Mouse (Mus musculus): ENCODE measurements around the gene Gnb5. TPM values are rescaled to one million over a fixed set of nuclear protein-coding genes. Genes with fewer than 3 reads are reported as not detected.

The Gnb5 gene
- total and polyA plus RNA-seq, 2 experiments from 2014 or later: 79.4 to 97.2 TPM

DNA sequence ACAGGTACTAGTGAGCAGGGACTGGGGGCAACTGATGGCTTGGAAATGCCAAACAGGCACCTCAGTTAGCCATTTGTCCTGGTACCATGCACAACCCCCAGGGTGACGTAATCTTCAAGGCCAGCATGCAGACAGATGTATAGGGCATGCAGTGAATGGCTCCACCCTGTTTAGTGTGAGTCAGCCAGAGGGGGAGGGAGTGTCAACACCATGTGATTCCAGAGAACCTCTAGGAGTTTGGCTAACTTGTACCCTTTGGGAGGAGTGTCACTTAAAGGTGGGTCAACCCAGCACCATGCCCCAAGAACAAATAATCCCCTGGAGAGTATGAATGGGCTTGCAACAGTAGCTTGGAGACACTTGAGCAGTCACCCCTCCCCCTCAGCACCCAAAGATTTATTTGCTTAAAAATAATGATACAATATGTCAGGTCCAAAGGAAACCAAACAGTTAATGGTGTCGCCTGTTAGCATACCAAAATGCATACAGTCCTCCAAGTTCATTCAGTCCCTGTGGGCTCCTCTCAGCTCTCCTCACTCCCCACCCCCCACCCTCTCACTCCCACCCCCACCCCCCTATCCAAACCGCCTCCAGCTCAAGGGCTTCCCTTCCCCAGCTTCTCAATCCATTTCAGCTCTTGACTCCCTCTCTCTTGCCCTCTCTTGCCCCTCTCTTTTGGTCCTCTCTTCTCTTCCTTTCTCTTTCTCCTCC, 41.9 kb upstream of the Gnb5 start:
- H3K4me3 ChIP-seq (ENCODE audit: low read depth, low read length): no peak overlapping the region
- TF ChIP-seq CTCF (IDR thresholded peaks at IDR 0.05): no peak
- WGBS: 49% methylated on average over 3 of the region's 3 CpGs
- ATAC-seq (ENCODE audit: low FRiP score) (no peak), DNase-seq (ENCODE audit: low spot score) (no peak)
- H3K9ac ChIP-seq (replicated peaks; ENCODE audit: low read length, poor library complexity, severe bottlenecking): no peak overlapping the region
- no peaks in the 10 kb centered on the region for H3K36me3 ChIP-seq (ENCODE audit: insufficient read depth, low read length)
- no peak overlapping the region for H3K27ac ChIP-seq (ENCODE audit: low read depth, low read length)
- no peaks in the 10 kb centered on the region for H3K27me3 ChIP-seq (ENCODE audit: insufficient read depth, low read length)
- H3K4me2 ChIP-seq (ENCODE audit: low read depth, low read length, poor library complexity, severe bottlenecking): no peak overlapping the region
- H3K4me1 ChIP-seq (ENCODE audit: insufficient read depth, low read length): peaks cover 7% of the 10 kb centered on the region; the same call in 1 of the 2 replicates
- no peaks in the 10 kb centered on the region for H3K9me3 ChIP-seq (ENCODE audit: low read length)

DNA sequence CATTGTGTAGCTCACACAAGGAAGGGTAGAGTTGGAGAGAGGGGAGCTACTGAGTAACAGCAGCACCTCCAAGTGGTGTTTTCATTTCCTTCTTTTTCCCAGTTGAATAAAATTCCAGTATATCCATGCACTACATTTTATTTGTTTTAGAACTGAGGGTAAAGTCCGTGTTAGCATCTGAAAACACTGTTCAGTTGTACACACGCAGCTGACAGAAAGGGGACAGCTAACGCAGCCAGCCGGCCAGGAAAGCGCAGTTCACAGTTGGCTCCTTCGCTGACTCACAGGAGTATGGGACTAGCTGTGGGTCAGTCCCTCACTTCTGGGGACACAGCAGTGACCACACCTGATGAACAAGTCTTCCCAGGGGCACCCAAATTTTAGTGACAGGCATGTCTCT, 38.9 kb upstream of the Gnb5 start:
- 74% methylated on average over 6 of the region's 6 CpGs for WGBS
- Histone ChIP-seq H3K36me3 (ENCODE audit: insufficient read depth, low read length) (no peaks in the 10 kb centered on the region), H3K4me3 (ENCODE audit: low read depth, low read length) (no peak overlapping the region), H3K9me3 (ENCODE audit: low read length) (no peaks in the 10 kb centered on the region), H3K4me1 (ENCODE audit: insufficient read depth, low read length) (no peaks in the 10 kb centered on the region), H3K27ac (ENCODE audit: low read depth, low read length) (no peak overlapping the region), H3K9ac (replicated peaks; ENCODE audit: low read length, poor library complexity, severe bottlenecking) (no peak overlapping the region), H3K27me3 (ENCODE audit: insufficient read depth, low read length) (no peaks in the 10 kb centered on the region), H3K4me2 (ENCODE audit: low read depth, low read length, poor library complexity, severe bottlenecking) (no peak overlapping the region)
- no peak for ATAC-seq (ENCODE audit: low FRiP score)
- no peak for DNase-seq (ENCODE audit: low spot score)
- no peak for TF ChIP-seq CTCF (IDR thresholded peaks at IDR 0.05)

DNA sequence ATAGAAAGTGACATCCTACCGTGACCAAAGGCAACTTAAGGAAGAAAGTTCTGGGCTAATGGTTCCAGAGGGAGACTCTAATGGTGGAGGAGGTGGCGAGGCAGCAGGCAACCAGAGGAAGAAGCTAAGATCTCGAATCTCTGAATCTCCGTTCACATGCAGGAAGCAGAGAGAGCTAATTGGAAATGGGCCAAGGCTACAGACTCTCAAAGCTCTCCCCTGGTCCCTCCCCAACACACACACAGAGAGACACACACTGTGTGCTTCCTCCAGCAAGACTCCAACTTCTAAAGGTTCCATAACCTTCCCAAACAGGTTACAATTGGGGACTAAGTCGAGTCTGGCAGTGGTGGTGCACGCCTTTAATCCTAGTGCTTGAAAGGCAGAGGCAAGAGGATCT, 35.7 kb upstream of the Gnb5 start:
- Histone ChIP-seq H3K4me2 (ENCODE audit: low read depth, low read length, poor library complexity, severe bottlenecking) (no peak overlapping the region), H3K27me3 (ENCODE audit: insufficient read depth, low read length) (no peaks in the 10 kb centered on the region), H3K9me3 (ENCODE audit: low read length) (no peaks in the 10 kb centered on the region), H3K9ac (replicated peaks; ENCODE audit: low read length, poor library complexity, severe bottlenecking) (no peak overlapping the region), H3K4me1 (ENCODE audit: insufficient read depth, low read length) (no peaks in the 10 kb centered on the region), H3K27ac (ENCODE audit: low read depth, low read length) (no peak overlapping the region), H3K36me3 (ENCODE audit: insufficient read depth, low read length) (no peaks in the 10 kb centered on the region), H3K4me3 (ENCODE audit: low read depth, low read length) (no peak overlapping the region)
- DNase-seq (ENCODE audit: low spot score) (no peak), ATAC-seq (ENCODE audit: low FRiP score) (no peak)
- TF ChIP-seq CTCF (IDR thresholded peaks at IDR 0.05): no peak
- WGBS: 73% methylated on average over 6 of the region's 6 CpGs

DNA sequence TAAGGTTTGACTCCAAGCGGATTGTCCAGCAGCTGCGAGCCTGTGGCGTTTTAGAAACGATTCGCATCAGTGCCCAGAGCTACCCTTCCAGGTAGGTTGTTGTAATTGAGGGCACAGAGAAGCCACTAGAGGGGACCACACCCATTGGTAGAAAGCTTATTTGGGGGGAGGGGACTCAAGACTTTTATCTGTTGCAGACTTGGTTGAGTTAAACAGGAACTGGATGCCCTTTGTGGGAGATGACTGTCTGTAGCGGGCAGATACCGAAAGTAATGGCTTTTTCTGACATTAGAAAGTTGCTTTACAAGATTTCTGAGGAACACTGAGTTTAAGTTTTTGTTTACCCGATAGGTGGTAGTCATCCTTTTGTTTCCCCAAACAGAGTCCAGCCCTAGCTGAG, 34.5 kb upstream of the Gnb5 start:
- DNase-seq (ENCODE audit: low spot score) (no peak), ATAC-seq (ENCODE audit: low FRiP score) (no peak)
- no peak overlapping the region for H3K4me3 ChIP-seq (ENCODE audit: low read depth, low read length)
- no peaks in the 10 kb centered on the region for H3K9me3 ChIP-seq (ENCODE audit: low read length)
- no peak for TF ChIP-seq CTCF (IDR thresholded peaks at IDR 0.05)
- H3K27me3 ChIP-seq (ENCODE audit: insufficient read depth, low read length): no peaks in the 10 kb centered on the region
- H3K4me1 ChIP-seq (ENCODE audit: insufficient read depth, low read length): no peaks in the 10 kb centered on the region
- no peak overlapping the region for H3K4me2 ChIP-seq (ENCODE audit: low read depth, low read length, poor library complexity, severe bottlenecking)
- 94% methylated on average over 8 of the region's 8 CpGs for WGBS
- no peaks in the 10 kb centered on the region for H3K36me3 ChIP-seq (ENCODE audit: insufficient read depth, low read length)
- H3K27ac ChIP-seq (ENCODE audit: low read depth, low read length): no peak overlapping the region
- H3K9ac ChIP-seq (replicated peaks; ENCODE audit: low read length, poor library complexity, severe bottlenecking): no peak overlapping the region

GRCm38 (mm10) chr9:75273646-75274045, 32.4 kb upstream of the Gnb5 start:
- no peaks in the 10 kb centered on the region for H3K27me3 ChIP-seq (ENCODE audit: insufficient read depth, low read length)
- H3K4me3 ChIP-seq (ENCODE audit: low read depth, low read length): no peak overlapping the region
- H3K36me3 ChIP-seq (ENCODE audit: insufficient read depth, low read length): no peaks in the 10 kb centered on the region
- ATAC-seq (ENCODE audit: low FRiP score) (no peak), DNase-seq (ENCODE audit: low spot score) (no peak)
- TF ChIP-seq CTCF (IDR thresholded peaks at IDR 0.05): no peak
- no peaks in the 10 kb centered on the region for H3K4me1 ChIP-seq (ENCODE audit: insufficient read depth, low read length)
- no peak overlapping the region for H3K27ac ChIP-seq (ENCODE audit: low read depth, low read length)
- H3K9ac ChIP-seq (replicated peaks; ENCODE audit: low read length, poor library complexity, severe bottlenecking): no peak overlapping the region
- no peak overlapping the region for H3K4me2 ChIP-seq (ENCODE audit: low read depth, low read length, poor library complexity, severe bottlenecking)
- H3K9me3 ChIP-seq (ENCODE audit: low read length): no peaks in the 10 kb centered on the region
- WGBS: 80% methylated on average over 6 of the region's 6 CpGs

DNA sequence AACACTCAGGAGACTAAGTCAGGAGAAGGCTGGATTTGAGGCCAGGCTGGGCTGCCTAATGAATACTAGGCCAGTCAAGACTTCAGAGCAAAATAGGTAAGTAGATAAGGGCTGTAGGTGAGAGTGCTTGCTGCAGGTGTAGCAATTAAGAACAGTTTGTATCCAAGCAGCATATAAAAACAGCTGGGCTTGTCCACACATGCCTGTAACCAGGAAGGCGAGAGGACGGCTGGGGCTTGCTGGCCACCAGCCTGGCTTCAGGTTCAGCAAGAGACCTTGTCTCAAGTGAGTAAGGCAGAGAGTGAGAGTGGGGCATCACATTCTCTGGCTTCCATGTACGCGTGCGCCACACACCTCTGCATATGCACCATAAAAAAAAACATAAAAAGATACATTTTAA, 31.6 kb upstream of the Gnb5 start:
- Histone ChIP-seq H3K27ac (ENCODE audit: low read depth, low read length) (no peak overlapping the region), H3K36me3 (ENCODE audit: insufficient read depth, low read length) (no peaks in the 10 kb centered on the region), H3K4me1 (ENCODE audit: insufficient read depth, low read length) (no peaks in the 10 kb centered on the region), H3K4me2 (ENCODE audit: low read depth, low read length, poor library complexity, severe bottlenecking) (no peak overlapping the region), H3K9ac (replicated peaks; ENCODE audit: low read length, poor library complexity, severe bottlenecking) (no peak overlapping the region), H3K9me3 (ENCODE audit: low read length) (no peaks in the 10 kb centered on the region), H3K27me3 (ENCODE audit: insufficient read depth, low read length) (no peaks in the 10 kb centered on the region), H3K4me3 (ENCODE audit: low read depth, low read length) (no peak overlapping the region)
- TF ChIP-seq CTCF (IDR thresholded peaks at IDR 0.05): no peak
- no peak for ATAC-seq (ENCODE audit: low FRiP score)
- 94% methylated on average over 5 of the region's 5 CpGs for WGBS
- DNase-seq (ENCODE audit: low spot score): no peak

Data from midbrain, postnatal 0 days (tissue).